Mouse (Mus musculus) kidney, embryonic 14.5 days (tissue): ENCODE measurements at regions not wholly inside any gene's neighbourhood (a gene's known extent, or its start where the extent isn't known, plus 50 kb on each side); places are given as distances from the start of the nearest gene placed in this dataset.

Experiments
- ATAC-seq: fragments of 200-750 bp; cut with Nextera tagmentation; 2 replicates; pipeline ENCODE4 v1.8.0; 2017; ENCODE audit warnings: moderate number of reproducible peaks, mild to moderate bottlenecking, moderate TSS enrichment, moderate library complexity; ENCODE audit not compliant: low FRiP score, low TSS enrichment
- H3K27ac ChIP-seq: fragments of 300-500 bp; sonication (generic); 2 replicates; pipeline ENCODE4 v1.5.1; 2014; ENCODE audit warnings: low read depth, mild to moderate bottlenecking, low read length, moderate library complexity, mixed read lengths
- H3K27me3 ChIP-seq: fragments of 300-500 bp; sonication (generic); 2 replicates; pipeline ENCODE4 v1.6.1; 2014; ENCODE audit warnings: mild to moderate bottlenecking, low read length; ENCODE audit not compliant: control insufficient read depth, insufficient read depth
- H3K36me3 ChIP-seq: fragments of 300-500 bp; sonication (generic); 2 replicates; pipeline ENCODE4 v1.6.1; 2014; ENCODE audit warnings: low read length, mixed read lengths; ENCODE audit not compliant: control insufficient read depth, insufficient read depth
- H3K4me1 ChIP-seq: fragments of 300-500 bp; sonication (generic); 2 replicates; pipeline ENCODE4 v1.6.1; 2014; ENCODE audit warnings: low read length, mixed read lengths; ENCODE audit not compliant: control insufficient read depth, insufficient read depth
- H3K4me2 ChIP-seq: fragments of 300-500 bp; sonication (generic); replicated peaks from 2 replicates; pipeline ENCODE4 v1.6.1; 2014; ENCODE audit warnings: low read depth, mild to moderate bottlenecking, low read length
- H3K4me3 ChIP-seq: fragments of 300-500 bp; sonication (generic); 2 replicates; pipeline ENCODE4 v1.5.1; 2014; ENCODE audit warnings: mild to moderate bottlenecking, low read length
- H3K9ac ChIP-seq: fragments of 300-500 bp; sonication (generic); 2 replicates; pipeline ENCODE4 v1.6.1; 2014; ENCODE audit warnings: low read depth, mild to moderate bottlenecking, low read length, moderate library complexity
- H3K9me3 ChIP-seq: fragments of 300-500 bp; sonication (generic); 2 replicates; pipeline ENCODE4 v1.6.1; 2016; ENCODE audit warnings: low read length; ENCODE audit not compliant: control insufficient read depth
- WGBS: fragments of 180-500 bp; shearing (Covaris S2); extraction: QIAGEN DNeasy Blood & Tissue Kit; methylation state at CpG from one replicate; pipeline ENCODE4 v1.1.7; 2014; 5-methylcytosine and 5-hydroxymethylcytosine counted together

DNA sequence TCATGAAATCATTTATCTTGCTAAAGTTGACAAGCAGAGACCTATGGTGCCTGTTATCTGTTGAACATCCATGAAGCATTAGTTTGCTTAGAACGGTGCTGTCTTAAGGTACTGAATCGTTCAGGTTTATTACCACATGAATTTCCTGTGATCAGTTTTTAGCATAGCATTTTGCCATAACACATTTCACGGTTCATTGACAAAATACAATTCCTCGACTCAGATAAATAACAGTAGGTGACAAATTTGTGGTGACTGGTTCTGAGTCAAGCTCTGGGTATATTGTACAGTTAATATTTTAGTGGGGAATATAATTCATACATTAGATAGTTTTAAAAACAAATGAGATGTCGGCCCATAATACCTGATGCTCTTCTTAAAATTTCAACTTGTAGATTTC is 1207.5 kb upstream of the Tenm2 start:
- no peak overlapping the region for H3K27ac ChIP-seq
- no peak overlapping the region for H3K4me2 ChIP-seq
- ATAC-seq = no peak
- H3K27me3 ChIP-seq = no peaks in the 10 kb centered on the region
- no peak overlapping the region for H3K9ac ChIP-seq
- H3K9me3 ChIP-seq = no peaks in the 10 kb centered on the region
- no peaks in the 10 kb centered on the region for H3K4me1 ChIP-seq
- no peak overlapping the region for H3K4me3 ChIP-seq
- WGBS = 75% methylated on average over 5 of the region's 5 CpGs
- no peaks in the 10 kb centered on the region for H3K36me3 ChIP-seq

- no peaks in the 10 kb centered on the region for H3K9me3 ChIP-seq
- 65% methylated on average over 1 of the region's 1 CpGs for WGBS
- no peak for ATAC-seq
- no peaks in the 10 kb centered on the region for H3K4me1 ChIP-seq
- no peak overlapping the region for H3K4me2 ChIP-seq
- H3K27ac ChIP-seq = no peak overlapping the region
- no peaks in the 10 kb centered on the region for H3K27me3 ChIP-seq
- H3K9ac ChIP-seq = no peak overlapping the region
- no peaks in the 10 kb centered on the region for H3K36me3 ChIP-seq
- H3K4me3 ChIP-seq = no peak overlapping the region
These were observed 1174.5 kb upstream of the Tenm2 start for GRCm38 (mm10) chr11:38410302-38410701.

- H3K9ac ChIP-seq = no peak overlapping the region
- no peak overlapping the region for H3K27ac ChIP-seq
- no peak overlapping the region for H3K4me2 ChIP-seq
- H3K36me3 ChIP-seq = no peaks in the 10 kb centered on the region
- H3K9me3 ChIP-seq = no peaks in the 10 kb centered on the region
- H3K27me3 ChIP-seq = no peaks in the 10 kb centered on the region
- H3K4me3 ChIP-seq = no peak overlapping the region
- H3K4me1 ChIP-seq = no peaks in the 10 kb centered on the region
- ATAC-seq = no peak
These were observed 1162.0 kb upstream of the Tenm2 start for GRCm38 (mm10) chr11:38397771-38398170.

- WGBS = 83% methylated on average over 2 of the region's 2 CpGs
- H3K27ac ChIP-seq = no peak overlapping the region
- no peak for ATAC-seq
- no peaks in the 10 kb centered on the region for H3K36me3 ChIP-seq
- no peaks in the 10 kb centered on the region for H3K4me1 ChIP-seq
- H3K9ac ChIP-seq = no peak overlapping the region
- H3K9me3 ChIP-seq = no peaks in the 10 kb centered on the region
- no peak overlapping the region for H3K4me2 ChIP-seq
- no peak overlapping the region for H3K4me3 ChIP-seq
- H3K27me3 ChIP-seq = no peaks in the 10 kb centered on the region
These were observed 1151.2 kb upstream of the Tenm2 start for GRCm38 (mm10) chr11:38386958-38387357.

- no peak for ATAC-seq
- no peak overlapping the region for H3K4me2 ChIP-seq
- WGBS = 76% methylated on average over 6 of the region's 6 CpGs
- H3K36me3 ChIP-seq = no peaks in the 10 kb centered on the region
- H3K9ac ChIP-seq = no peak overlapping the region
- H3K27ac ChIP-seq = no peak overlapping the region
- no peak overlapping the region for H3K4me3 ChIP-seq
- no peaks in the 10 kb centered on the region for H3K9me3 ChIP-seq
- no peaks in the 10 kb centered on the region for H3K4me1 ChIP-seq
- no peaks in the 10 kb centered on the region for H3K27me3 ChIP-seq
These were observed 1110.7 kb upstream of the Tenm2 start for GRCm38 (mm10) chr11:38346442-38346841.

DNA sequence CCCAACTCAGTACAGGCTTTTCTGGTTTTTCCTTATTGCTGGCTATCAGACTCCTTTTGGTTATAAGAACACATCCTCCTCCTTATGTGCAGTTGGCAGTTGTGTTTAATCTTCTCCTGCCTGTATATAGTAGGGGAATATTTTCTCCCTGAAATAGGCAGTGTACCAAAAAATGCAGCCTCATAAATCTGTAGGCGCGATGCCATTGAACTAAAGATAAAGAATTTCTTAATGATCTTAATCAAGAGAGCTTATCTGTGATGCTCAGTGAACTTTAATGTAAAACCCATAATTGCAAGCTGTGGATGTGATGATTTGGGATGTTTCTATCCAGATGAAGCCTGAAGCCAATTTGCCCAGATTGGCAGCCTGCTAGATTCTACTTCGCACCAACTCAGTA is 1099.6 kb upstream of the Tenm2 start:
- Histone ChIP-seq H3K9me3 (no peaks in the 10 kb centered on the region), H3K36me3 (no peaks in the 10 kb centered on the region), H3K27me3 (no peaks in the 10 kb centered on the region), H3K27ac (no peak overlapping the region), H3K4me2 (no peak overlapping the region), H3K9ac (no peak overlapping the region), H3K4me3 (no peak overlapping the region), H3K4me1 (no peaks in the 10 kb centered on the region)
- 83% methylated on average over 3 of the region's 3 CpGs for WGBS
- ATAC-seq = no peak

DNA sequence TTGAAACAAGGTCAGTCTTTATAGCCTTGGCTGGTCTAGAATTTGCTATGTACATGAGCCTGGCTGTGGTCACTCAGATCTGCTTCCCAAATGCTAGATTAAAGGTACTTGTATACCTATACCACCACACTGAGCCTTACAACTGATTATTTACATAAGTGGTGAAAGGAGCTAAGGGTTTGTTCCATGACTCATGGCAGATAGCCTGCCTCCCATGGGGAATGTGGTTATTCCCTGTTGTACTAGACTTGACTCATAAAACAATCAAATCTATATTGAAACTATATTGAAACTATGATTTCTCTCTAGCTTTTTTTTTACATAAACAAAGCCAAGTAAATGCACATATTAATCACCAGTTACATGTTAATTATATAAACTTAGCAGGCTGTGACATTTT is 1061.9 kb upstream of the Tenm2 start:
- H3K9me3 ChIP-seq = no peaks in the 10 kb centered on the region
- no peak overlapping the region for H3K9ac ChIP-seq
- no peaks in the 10 kb centered on the region for H3K36me3 ChIP-seq
- H3K4me1 ChIP-seq = no peaks in the 10 kb centered on the region
- ATAC-seq = no peak
- H3K27ac ChIP-seq = no peak overlapping the region
- no peak overlapping the region for H3K4me3 ChIP-seq
- no peaks in the 10 kb centered on the region for H3K27me3 ChIP-seq
- no peak overlapping the region for H3K4me2 ChIP-seq

- Histone ChIP-seq H3K36me3 (no peaks in the 10 kb centered on the region), H3K4me1 (no peaks in the 10 kb centered on the region), H3K9ac (no peak overlapping the region), H3K4me2 (no peak overlapping the region), H3K27ac (no peak overlapping the region), H3K4me3 (no peak overlapping the region), H3K9me3 (no peaks in the 10 kb centered on the region), H3K27me3 (no peaks in the 10 kb centered on the region)
- WGBS = 71% methylated on average over 3 of the region's 3 CpGs
- no peak for ATAC-seq
These were observed 1055.5 kb upstream of the Tenm2 start for GRCm38 (mm10) chr11:38291289-38291688.

DNA sequence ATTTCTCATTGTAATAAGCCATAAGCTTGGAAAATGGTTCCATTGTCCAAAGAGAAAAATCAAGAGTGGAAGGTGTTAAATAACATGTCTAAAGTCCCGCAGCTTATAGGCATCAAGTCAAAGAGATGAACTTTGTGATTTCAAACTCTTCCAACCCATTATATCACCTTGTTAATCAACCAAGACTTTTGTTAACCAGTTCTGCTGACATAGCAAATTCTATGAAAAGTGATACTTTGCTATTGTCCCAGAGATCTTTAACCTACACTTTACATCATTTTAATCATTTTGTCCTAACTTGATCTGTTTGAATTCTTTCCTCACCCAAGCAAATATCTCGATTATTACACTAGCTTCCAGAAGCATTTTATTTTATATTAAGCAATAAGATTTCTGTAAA is 1045.2 kb upstream of the Tenm2 start:
- H3K4me3 ChIP-seq = no peak overlapping the region
- H3K9me3 ChIP-seq = no peaks in the 10 kb centered on the region
- WGBS = 85% methylated on average over 2 of the region's 2 CpGs
- no peak overlapping the region for H3K4me2 ChIP-seq
- H3K27ac ChIP-seq = no peak overlapping the region
- H3K27me3 ChIP-seq = no peaks in the 10 kb centered on the region
- ATAC-seq = no peak
- H3K36me3 ChIP-seq = no peaks in the 10 kb centered on the region
- H3K9ac ChIP-seq = no peak overlapping the region
- no peaks in the 10 kb centered on the region for H3K4me1 ChIP-seq
